Mouse (Mus musculus): ENCODE measurements around the gene Ripor3. TPM values are rescaled to one million over a fixed set of nuclear protein-coding genes. Genes with fewer than 3 reads are reported as not detected.

Gene Ripor3
- polyA plus RNA-seq, 1 experiment: 5.3 TPM

GRCm38 (mm10) chr2:167995870-167996635, 14.4 kb downstream of the Ripor3 start:
- Histone ChIP-seq H3K27me3 (ENCODE audit: control insufficient read depth, insufficient read depth, low read length) (no peaks in the 10 kb centered on the region), H3K4me1 (ENCODE audit: control insufficient read depth, insufficient read depth, insufficient read length) (peaks cover 6% of the 10 kb centered on the region; the same call in 1 of the 2 replicates), H3K36me3 (ENCODE audit: control insufficient read depth, insufficient read depth, low read length) (no peaks in the 10 kb centered on the region), H3K27ac (ENCODE audit: insufficient read depth, low read length) (peak overlapping the region; percentile 59), H3K4me3 (ENCODE audit: extremely low read depth, insufficient read depth, insufficient read length) (no peak overlapping the region)
- WGBS: 54% methylated on average over 19 of the region's 19 CpGs
- TF ChIP-seq CTCF (IDR thresholded peaks at IDR 0.05; ENCODE audit: extremely low read depth, insufficient read depth, insufficient read length, insufficient replicate concordance): no peak
- no peak for TF ChIP-seq POLR2A (IDR thresholded peaks at IDR 0.05; ENCODE audit: low read depth, low read length)
- DNase-seq (ENCODE audit: low read depth in 1 of 2, low spot score in 2 of 2): no peak

- WGBS: 90% methylated on average over 13 of the region's 13 CpGs
- Histone ChIP-seq H3K27me3 (ENCODE audit: control insufficient read depth, insufficient read depth, low read length) (no peaks in the 10 kb centered on the region), H3K36me3 (ENCODE audit: control insufficient read depth, insufficient read depth, low read length) (no peaks in the 10 kb centered on the region), H3K4me1 (ENCODE audit: control insufficient read depth, insufficient read depth, insufficient read length) (peaks cover 10% of the 10 kb centered on the region), H3K4me3 (ENCODE audit: extremely low read depth, insufficient read depth, insufficient read length) (no peak overlapping the region), H3K27ac (ENCODE audit: insufficient read depth, low read length) (no peak overlapping the region)
- TF ChIP-seq CTCF (IDR thresholded peaks at IDR 0.05; ENCODE audit: extremely low read depth, insufficient read depth, insufficient read length, insufficient replicate concordance): no peak
- TF ChIP-seq POLR2A (IDR thresholded peaks at IDR 0.05; ENCODE audit: low read depth, low read length): no peak
- DNase-seq (ENCODE audit: low read depth in 1 of 2, low spot score in 2 of 2): no peak
Observed at GRCm38 (mm10) chr2:167993260-167993659, 17.2 kb downstream of the Ripor3 start.

GRCm38 (mm10) chr2:167989310-167989709, 21.1 kb downstream of the Ripor3 start:
- Histone ChIP-seq H3K27me3 (ENCODE audit: control insufficient read depth, insufficient read depth, low read length) (no peaks in the 10 kb centered on the region), H3K4me1 (ENCODE audit: control insufficient read depth, insufficient read depth, insufficient read length) (peaks cover 4% of the 10 kb centered on the region; the same call in 1 of the 2 replicates), H3K36me3 (ENCODE audit: control insufficient read depth, insufficient read depth, low read length) (no peaks in the 10 kb centered on the region), H3K4me3 (ENCODE audit: extremely low read depth, insufficient read depth, insufficient read length) (no peak overlapping the region), H3K27ac (ENCODE audit: insufficient read depth, low read length) (no peak overlapping the region)
- TF ChIP-seq CTCF (IDR thresholded peaks at IDR 0.05; ENCODE audit: extremely low read depth, insufficient read depth, insufficient read length, insufficient replicate concordance) (no peak), POLR2A (IDR thresholded peaks at IDR 0.05; ENCODE audit: low read depth, low read length) (no peak)
- 20% methylated on average over 14 of the region's 14 CpGs for WGBS
- peak in 1 of 2 experiments; percentile 26 for DNase-seq (ENCODE audit: low read depth in 1 of 2, low spot score in 2 of 2)

GRCm38 (mm10) chr2:167987640-167988039, 22.8 kb downstream of the Ripor3 start:
- Histone ChIP-seq H3K4me1 (ENCODE audit: control insufficient read depth, insufficient read depth, insufficient read length) (peaks cover 4% of the 10 kb centered on the region; the same call in 1 of the 2 replicates), H3K27me3 (ENCODE audit: control insufficient read depth, insufficient read depth, low read length) (no peaks in the 10 kb centered on the region), H3K27ac (ENCODE audit: insufficient read depth, low read length) (no peak overlapping the region), H3K4me3 (ENCODE audit: extremely low read depth, insufficient read depth, insufficient read length) (no peak overlapping the region), H3K36me3 (ENCODE audit: control insufficient read depth, insufficient read depth, low read length) (no peaks in the 10 kb centered on the region)
- WGBS: 85% methylated on average over 12 of the region's 12 CpGs
- no peak for TF ChIP-seq POLR2A (IDR thresholded peaks at IDR 0.05; ENCODE audit: low read depth, low read length)
- no peak for TF ChIP-seq CTCF (IDR thresholded peaks at IDR 0.05; ENCODE audit: extremely low read depth, insufficient read depth, insufficient read length, insufficient replicate concordance)
- no peak for DNase-seq (ENCODE audit: low read depth in 1 of 2, low spot score in 2 of 2)

- Histone ChIP-seq H3K4me3 (ENCODE audit: extremely low read depth, insufficient read depth, insufficient read length) (no peak overlapping the region), H3K4me1 (ENCODE audit: control insufficient read depth, insufficient read depth, insufficient read length) (peaks cover 4% of the 10 kb centered on the region; the same call in 1 of the 2 replicates), H3K36me3 (ENCODE audit: control insufficient read depth, insufficient read depth, low read length) (no peaks in the 10 kb centered on the region), H3K27me3 (ENCODE audit: control insufficient read depth, insufficient read depth, low read length) (no peaks in the 10 kb centered on the region), H3K27ac (ENCODE audit: insufficient read depth, low read length) (no peak overlapping the region)
- peak; percentile 14 to 46 for DNase-seq (ENCODE audit: low read depth in 1 of 2, low spot score in 2 of 2)
- TF ChIP-seq CTCF (IDR thresholded peaks at IDR 0.05; ENCODE audit: extremely low read depth, insufficient read depth, insufficient read length, insufficient replicate concordance): peak; percentile 77
- no peak for TF ChIP-seq POLR2A (IDR thresholded peaks at IDR 0.05; ENCODE audit: low read depth, low read length)
- WGBS: 49% methylated on average over 7 of the region's 7 CpGs
Observed at GRCm38 (mm10) chr2:167986762-167987161, 23.7 kb downstream of the Ripor3 start.

GRCm38 (mm10) chr2:167984946-167985345, 25.5 kb downstream of the Ripor3 start:
- DNase-seq (ENCODE audit: low read depth in 1 of 2, low spot score in 2 of 2): no peak
- 31% methylated on average over 3 of the region's 3 CpGs for WGBS
- H3K27ac ChIP-seq (ENCODE audit: insufficient read depth, low read length): no peak overlapping the region
- peaks cover 4% of the 10 kb centered on the region; the same call in 1 of the 2 replicates for H3K4me1 ChIP-seq (ENCODE audit: control insufficient read depth, insufficient read depth, insufficient read length)
- H3K4me3 ChIP-seq (ENCODE audit: extremely low read depth, insufficient read depth, insufficient read length): no peak overlapping the region
- TF ChIP-seq POLR2A (IDR thresholded peaks at IDR 0.05; ENCODE audit: low read depth, low read length) (no peak), CTCF (IDR thresholded peaks at IDR 0.05; ENCODE audit: extremely low read depth, insufficient read depth, insufficient read length, insufficient replicate concordance) (no peak; the same call in 1 of the 2 replicates)
- H3K27me3 ChIP-seq (ENCODE audit: control insufficient read depth, insufficient read depth, low read length): no peaks in the 10 kb centered on the region
- no peaks in the 10 kb centered on the region for H3K36me3 ChIP-seq (ENCODE audit: control insufficient read depth, insufficient read depth, low read length)

- no peaks in the 10 kb centered on the region for H3K27me3 ChIP-seq (ENCODE audit: control insufficient read depth, insufficient read depth, low read length)
- no peak overlapping the region for H3K4me3 ChIP-seq (ENCODE audit: extremely low read depth, insufficient read depth, insufficient read length)
- H3K27ac ChIP-seq (ENCODE audit: insufficient read depth, low read length): no peak overlapping the region
- 92% methylated on average over 5 of the region's 5 CpGs for WGBS
- no peak for DNase-seq (ENCODE audit: low read depth in 1 of 2, low spot score in 2 of 2)
- H3K36me3 ChIP-seq (ENCODE audit: control insufficient read depth, insufficient read depth, low read length): peaks cover 2% of the 10 kb centered on the region; the same call in 1 of the 2 replicates
- H3K4me1 ChIP-seq (ENCODE audit: control insufficient read depth, insufficient read depth, insufficient read length): peaks cover 4% of the 10 kb centered on the region; the same call in 1 of the 2 replicates
- TF ChIP-seq CTCF (IDR thresholded peaks at IDR 0.05; ENCODE audit: extremely low read depth, insufficient read depth, insufficient read length, insufficient replicate concordance) (no peak), POLR2A (IDR thresholded peaks at IDR 0.05; ENCODE audit: low read depth, low read length) (no peak)
Observed at GRCm38 (mm10) chr2:167984371-167984770, 26.0 kb downstream of the Ripor3 start.

Measured in spleen, adult 2 months (tissue).